Mouse (Mus musculus) limb, embryonic 12.5 days (tissue): ENCODE measurements at regions not wholly inside any gene's neighbourhood (a gene's known extent, or its start where the extent isn't known, plus 50 kb on each side); places are given as distances from the start of the nearest gene placed in this dataset.

Experiments
- ATAC-seq: fragments of 200-750 bp; cut with Nextera tagmentation; 2 replicates; pipeline ENCODE4 v1.8.0; 2017; ENCODE audit warnings: low read depth, moderate TSS enrichment; ENCODE audit not compliant: insufficient number of reproducible peaks, insufficient read depth, low FRiP score, low TSS enrichment
- H3K27ac ChIP-seq: fragments of 300-500 bp; sonication (generic); 2 replicates; pipeline ENCODE4 v1.5.1; 2016; ENCODE audit warnings: mild to moderate bottlenecking, moderate library complexity
- H3K27me3 ChIP-seq: fragments of 300-500 bp; sonication (generic); 2 replicates; pipeline ENCODE4 v1.6.1; 2016; ENCODE audit warnings: mild to moderate bottlenecking, moderate library complexity
- H3K36me3 ChIP-seq: fragments of 300-500 bp; sonication (generic); 2 replicates; pipeline ENCODE4 v1.6.1; 2016; ENCODE audit warnings: mild to moderate bottlenecking, moderate library complexity
- H3K4me1 ChIP-seq: fragments of 300-500 bp; sonication (generic); replicated peaks from 2 replicates; pipeline ENCODE4 v1.6.1; 2016
- H3K4me2 ChIP-seq: fragments of 300-500 bp; sonication (generic); 2 replicates; pipeline ENCODE4 v1.6.1; 2016; ENCODE audit warnings: mild to moderate bottlenecking, moderate library complexity
- H3K4me3 ChIP-seq: fragments of 300-500 bp; sonication (generic); replicated peaks from 2 replicates; pipeline ENCODE4 v1.5.1; 2016; ENCODE audit warnings: mild to moderate bottlenecking
- H3K9ac ChIP-seq: fragments of 300-500 bp; sonication (generic); replicated peaks from 2 replicates; pipeline ENCODE4 v1.6.1; 2016; ENCODE audit warnings: mild to moderate bottlenecking, moderate library complexity
- H3K9me3 ChIP-seq: fragments of 300-500 bp; sonication (generic); 2 replicates; pipeline ENCODE4 v1.6.1; 2016; ENCODE audit warnings: mild to moderate bottlenecking, moderate library complexity
- WGBS: fragments of 180-500 bp; shearing (Covaris S2); methylation state at CpG from one replicate; pipeline ENCODE4 v1.1.7; 2016; 5-methylcytosine and 5-hydroxymethylcytosine counted together

- no peak for ATAC-seq
- Histone ChIP-seq H3K27ac (no peak overlapping the region), H3K4me1 (0 out of 2 replicates have a peak, but pooled peaks cover 4% of the 10 kb centered on the region), H3K4me2 (no peak overlapping the region), H3K27me3 (0 out of 2 replicates have a peak, but pooled peaks cover 2% of the 10 kb centered on the region), H3K36me3 (no peaks in the 10 kb centered on the region), H3K9ac (no peak overlapping the region), H3K9me3 (no peaks in the 10 kb centered on the region), H3K4me3 (no peak overlapping the region)
- 88% methylated on average over 4 of the region's 4 CpGs for WGBS
Measured at GRCm38 (mm10) chr13:54318161-54318560, 53.0 kb upstream of the Cplx2 start.

GRCm38 (mm10) chr13:54318601-54319000 is 52.5 kb upstream of the Cplx2 start:
- Histone ChIP-seq H3K36me3 (no peaks in the 10 kb centered on the region), H3K27me3 (0 out of 2 replicates have a peak, but pooled peaks cover 2% of the 10 kb centered on the region), H3K4me1 (0 out of 2 replicates have a peak, but pooled peaks cover 4% of the 10 kb centered on the region), H3K9ac (no peak overlapping the region), H3K4me3 (no peak overlapping the region), H3K9me3 (no peaks in the 10 kb centered on the region), H3K27ac (no peak overlapping the region), H3K4me2 (no peak overlapping the region)
- no peak for ATAC-seq
- WGBS, result 83% methylated on average over 5 of the region's 5 CpGs

- Histone ChIP-seq H3K36me3 (no peaks in the 10 kb centered on the region), H3K27ac (no peak overlapping the region), H3K9me3 (no peaks in the 10 kb centered on the region), H3K9ac (no peak overlapping the region), H3K4me3 (no peak overlapping the region), H3K4me1 (0 out of 2 replicates have a peak, but pooled peaks cover 4% of the 10 kb centered on the region), H3K27me3 (0 out of 2 replicates have a peak, but pooled peaks cover 2% of the 10 kb centered on the region), H3K4me2 (no peak overlapping the region)
- no peak for ATAC-seq
- WGBS, result 64% methylated on average over 9 of the region's 9 CpGs
Measured at GRCm38 (mm10) chr13:54320212-54320611, 50.9 kb upstream of the Cplx2 start.

- ATAC-seq, result no peak
- H3K9ac ChIP-seq, result no peak overlapping the region
- no peak overlapping the region for H3K27ac ChIP-seq
- WGBS, result 75% methylated on average over 14 of the region's 14 CpGs
- no peak overlapping the region for H3K4me2 ChIP-seq
- no peaks in the 10 kb centered on the region for H3K36me3 ChIP-seq
- H3K4me3 ChIP-seq, result no peak overlapping the region
- H3K9me3 ChIP-seq, result no peaks in the 10 kb centered on the region
- 0 out of 2 replicates have a peak, but pooled peaks cover 4% of the 10 kb centered on the region for H3K4me1 ChIP-seq
- 0 out of 2 replicates have a peak, but pooled peaks cover 2% of the 10 kb centered on the region for H3K27me3 ChIP-seq
Measured at GRCm38 (mm10) chr13:54321011-54321410, 50.1 kb upstream of the Cplx2 start.
